Mouse (Mus musculus) liver, embryonic 11.5 days (tissue): ENCODE data around the gene Ubl7. TPM values are rescaled to one million over a fixed set of nuclear protein-coding genes. Genes with fewer than 3 reads are reported as not detected.

Source experiments
- ATAC-seq: fragments of 200-750 bp; cut with Nextera tagmentation; replicated peaks from 2 replicates; pipeline ENCODE4 v1.8.0; 2017; ENCODE audit warnings: moderate number of reproducible peaks, mild to moderate bottlenecking, moderate TSS enrichment, moderate library complexity; ENCODE audit not compliant: low FRiP score
- DNase-seq: peaks from one replicate; pipeline ENCODE4 v3.0.0-alpha.2; 2017; ENCODE audit warnings: low spot score
- H3K27ac ChIP-seq: fragments of 300-500 bp; sonication (generic); 2 replicates; pipeline ENCODE4 v1.5.1; 2014; ENCODE audit warnings: mild to moderate bottlenecking, low read depth, low read length, control low read depth
- H3K27me3 ChIP-seq: fragments of 300-500 bp; sonication (generic); replicated peaks from 2 replicates; pipeline ENCODE4 v1.6.1; 2014; ENCODE audit warnings: low read length, mixed read lengths; ENCODE audit not compliant: control insufficient read depth, insufficient read depth
- H3K36me3 ChIP-seq: fragments of 300-500 bp; sonication (generic); 2 replicates; pipeline ENCODE4 v1.6.1; 2014; ENCODE audit warnings: mild to moderate bottlenecking, low read length, moderate library complexity, mixed read lengths; ENCODE audit not compliant: control insufficient read depth, insufficient read depth
- H3K4me1 ChIP-seq: fragments of 300-500 bp; sonication (generic); replicated peaks from 2 replicates; pipeline ENCODE4 v1.6.1; 2014; ENCODE audit warnings: low read length, mixed read lengths; ENCODE audit not compliant: control insufficient read depth, insufficient read depth
- H3K4me2 ChIP-seq: fragments of 300-500 bp; sonication (generic); 2 replicates; pipeline ENCODE4 v1.6.1; 2014; ENCODE audit warnings: mild to moderate bottlenecking, control low read depth, moderate library complexity
- H3K4me3 ChIP-seq: fragments of 300-500 bp; sonication (generic); 2 replicates; pipeline ENCODE4 v1.5.1; 2014; ENCODE audit warnings: low read depth, low read length, control low read depth
- H3K9ac ChIP-seq: fragments of 300-500 bp; sonication (generic); 2 replicates; pipeline ENCODE4 v1.6.1; 2014; ENCODE audit warnings: low read depth, low read length, control low read depth
- H3K9me3 ChIP-seq: fragments of 300-500 bp; sonication (generic); 2 replicates; pipeline ENCODE4 v1.6.1; 2016; ENCODE audit warnings: low read length, inconsistent platforms, mixed read lengths; ENCODE audit not compliant: control insufficient read depth
- WGBS: fragments of 180-500 bp; shearing (Covaris S2); extraction: QIAGEN DNeasy Blood & Tissue Kit; methylation state at CpG from one replicate; pipeline ENCODE4 v1.1.7; 2014; 5-methylcytosine and 5-hydroxymethylcytosine counted together
- polyA plus RNA-seq: library from polyadenylated mRNA; unstranded; fragments of >200 nt; fragmentation: Nextera tagmentation; extraction: Ambion mirVana; gene quantifications from 2 replicates; pipeline ENCODE4 v1.2.1, GENCODE M21; 2014

Ubl7 gene
- polyA plus RNA-seq, 1 experiment from 2014 or later, result 92.3 TPM

DNA sequence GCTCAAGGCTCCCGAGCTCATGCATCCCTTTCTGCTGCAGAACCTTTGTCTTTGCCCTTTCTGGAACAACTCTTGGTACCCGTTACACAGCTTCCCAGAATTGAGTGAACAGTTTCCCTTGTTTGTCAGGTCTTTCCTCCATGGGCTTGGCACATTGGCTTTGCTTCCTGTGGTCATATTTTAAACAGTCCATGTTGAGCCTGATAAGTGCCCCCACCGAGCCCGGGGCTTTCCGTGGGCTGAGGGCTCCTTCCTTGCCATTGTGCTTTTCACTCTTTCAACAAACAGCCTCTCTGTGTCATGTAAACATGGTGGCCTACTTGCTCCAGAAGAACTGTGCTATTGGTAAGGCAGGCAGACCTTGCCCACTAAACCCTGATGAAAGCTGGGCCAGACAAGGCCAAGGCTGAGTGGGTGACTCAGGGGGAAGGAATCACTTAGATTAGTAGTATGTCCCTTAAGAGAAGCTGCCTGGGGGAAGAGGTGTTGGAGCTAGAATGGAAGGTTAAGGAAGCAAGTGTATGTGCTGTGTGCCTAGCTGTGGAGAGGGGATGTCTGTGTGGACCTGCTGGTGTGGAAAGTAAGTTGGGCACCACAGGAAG lies 20.5 kb downstream of the Ubl7 start:
- ATAC-seq, result no peak
- Histone ChIP-seq H3K36me3 (no peaks in the 10 kb centered on the region; the same call in 1 of the 2 replicates), H3K27ac (no peak overlapping the region), H3K4me1 (no peaks in the 10 kb centered on the region; the same call in 1 of the 2 replicates), H3K4me3 (no peak overlapping the region), H3K4me2 (no peak overlapping the region), H3K9ac (no peak overlapping the region), H3K27me3 (no peaks in the 10 kb centered on the region; the same call in 1 of the 2 replicates), H3K9me3 (no peaks in the 10 kb centered on the region)
- WGBS, result 51% methylated on average over 5 of the region's 5 CpGs
- DNase-seq, result no peak

DNA sequence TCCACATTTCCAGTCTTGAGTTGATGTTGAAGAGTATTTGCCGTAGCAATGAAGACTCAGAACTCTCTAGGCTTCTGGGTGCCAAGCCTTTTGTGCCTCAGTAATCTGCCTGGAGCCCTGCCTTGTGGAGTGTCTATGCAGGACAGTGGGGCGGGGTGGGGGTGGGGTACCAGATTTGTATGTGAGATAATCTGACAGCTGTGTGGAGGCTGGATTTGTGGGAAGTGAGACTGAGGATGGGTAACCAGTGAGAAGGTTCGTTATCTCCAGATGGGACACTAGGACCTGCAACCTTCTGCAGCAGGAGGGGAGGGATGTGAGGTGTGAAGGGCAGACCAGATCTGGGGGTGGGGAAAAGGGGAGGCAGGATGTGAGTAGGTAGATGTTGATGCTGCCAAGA lies 21.5 kb downstream of the Ubl7 start:
- Histone ChIP-seq H3K4me1 (no peaks in the 10 kb centered on the region; the same call in 1 of the 2 replicates), H3K36me3 (no peaks in the 10 kb centered on the region), H3K4me2 (no peak overlapping the region), H3K9me3 (no peaks in the 10 kb centered on the region), H3K9ac (no peak overlapping the region), H3K27ac (no peak overlapping the region), H3K27me3 (peaks cover 3% of the 10 kb centered on the region), H3K4me3 (no peak overlapping the region)
- ATAC-seq (no peak), DNase-seq (no peak)
- 70% methylated on average over 3 of the region's 3 CpGs for WGBS

DNA sequence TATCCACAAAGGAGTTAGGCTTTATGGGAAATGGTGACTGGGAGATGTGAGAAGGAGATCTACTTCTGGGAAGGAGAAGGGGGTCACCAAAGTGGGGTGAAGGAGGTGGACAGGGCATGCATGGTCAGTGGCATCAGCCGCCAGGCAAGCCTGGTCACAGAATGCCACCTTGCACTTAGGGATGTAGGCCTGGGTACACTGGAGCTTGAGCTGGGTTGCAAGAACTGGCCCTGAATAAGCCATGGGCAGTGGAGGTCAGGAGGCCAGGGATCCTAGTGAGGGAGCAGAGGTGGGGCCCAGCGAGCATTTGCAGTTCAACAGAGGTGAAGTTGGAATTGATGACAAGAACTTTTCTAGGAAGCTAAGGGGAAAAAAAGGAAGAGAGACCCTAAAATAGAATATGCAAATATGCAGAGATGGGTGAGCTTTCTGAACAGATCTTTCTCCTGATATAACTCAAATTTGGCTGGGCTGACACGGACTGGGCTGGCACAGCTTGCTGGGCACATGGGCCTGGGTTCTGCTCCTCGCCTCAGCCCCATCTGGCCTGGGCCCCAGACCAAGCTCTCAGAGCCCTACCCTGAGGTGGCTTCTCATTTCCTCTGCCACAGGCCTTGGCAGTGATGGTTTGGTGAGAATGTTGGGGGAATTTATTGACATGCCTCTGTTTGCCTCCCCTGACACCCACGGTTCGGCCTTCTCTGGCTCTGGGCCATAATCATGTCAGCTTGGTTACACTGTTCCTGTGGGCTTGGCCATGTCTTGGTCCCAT lies 22.2 kb downstream of the Ubl7 start:
- H3K4me2 ChIP-seq, result no peak overlapping the region
- DNase-seq, result no peak
- no peaks in the 10 kb centered on the region; the same call in 1 of the 2 replicates for H3K4me1 ChIP-seq
- no peak overlapping the region for H3K9ac ChIP-seq
- peaks cover 7% of the 10 kb centered on the region for H3K27me3 ChIP-seq
- ATAC-seq, result no peak
- H3K4me3 ChIP-seq, result no peak overlapping the region
- H3K27ac ChIP-seq, result no peak overlapping the region
- 75% methylated on average over 6 of the region's 6 CpGs for WGBS
- no peaks in the 10 kb centered on the region for H3K36me3 ChIP-seq
- no peaks in the 10 kb centered on the region for H3K9me3 ChIP-seq

DNA sequence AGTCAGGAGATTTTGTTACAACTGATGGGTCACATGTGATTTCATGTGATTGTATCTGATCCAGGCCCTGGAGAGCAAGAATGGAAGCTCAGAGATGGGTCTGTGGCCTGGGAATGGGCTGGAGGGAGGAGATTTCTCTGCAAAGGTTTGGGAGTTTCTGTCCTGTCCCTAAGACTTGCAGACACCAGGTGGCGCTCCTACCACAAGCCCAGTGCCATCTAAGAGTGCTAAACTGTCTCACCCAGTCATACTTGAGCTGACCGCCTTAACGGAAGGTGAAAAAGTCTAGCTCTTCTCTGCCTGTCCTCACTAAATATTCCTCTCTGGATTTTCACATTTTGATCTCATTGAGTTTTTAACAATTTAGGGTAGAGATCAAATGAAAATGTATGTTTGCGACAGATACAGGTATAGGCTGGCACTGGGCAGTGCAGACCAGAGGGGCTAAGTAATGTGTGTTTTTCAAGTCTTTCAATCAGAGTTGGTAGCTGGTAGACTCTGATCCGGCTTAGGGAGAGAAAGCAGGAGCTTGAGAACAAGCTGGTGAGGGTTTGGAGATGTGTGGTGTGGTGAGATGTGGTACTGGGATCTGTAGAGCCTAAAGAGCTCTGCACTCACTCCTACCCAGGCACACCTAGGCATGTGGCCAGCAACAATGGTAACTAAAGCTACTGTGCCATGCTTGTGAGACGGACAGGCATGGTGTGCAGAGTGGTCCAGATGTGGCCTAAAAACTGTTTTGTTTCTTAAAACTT lies 25.1 kb downstream of the Ubl7 start:
- Histone ChIP-seq H3K4me1 (peaks cover 3% of the 10 kb centered on the region), H3K36me3 (no peaks in the 10 kb centered on the region), H3K4me3 (no peak overlapping the region), H3K4me2 (no peak overlapping the region), H3K27me3 (peaks cover 34% of the 10 kb centered on the region), H3K9ac (no peak overlapping the region), H3K27ac (no peak overlapping the region), H3K9me3 (no peaks in the 10 kb centered on the region)
- DNase-seq, result no peak
- WGBS, result 36% methylated on average over 6 of the region's 6 CpGs
- ATAC-seq, result no peak

DNA sequence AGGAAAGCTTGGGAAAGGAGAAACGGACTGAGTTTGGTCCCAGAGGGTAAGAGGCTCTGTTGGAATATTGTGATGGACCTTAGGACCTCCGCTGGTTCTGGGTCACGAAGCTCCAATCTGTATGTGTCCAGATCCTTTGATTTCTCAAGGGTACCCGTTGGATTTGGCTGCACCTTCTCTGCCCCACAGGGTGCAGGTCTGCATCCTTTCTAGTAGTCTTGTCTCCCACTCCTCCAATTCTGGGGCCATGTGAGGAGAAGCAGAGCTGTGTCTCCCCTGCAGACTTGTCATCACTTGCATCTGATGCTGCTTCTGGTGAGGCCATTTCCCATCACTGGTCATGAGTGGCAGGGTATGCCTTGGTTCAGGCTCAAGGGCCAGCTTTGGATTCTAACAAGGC lies 26.4 kb downstream of the Ubl7 start:
- DNase-seq (no peak), ATAC-seq (no peak)
- H3K27ac ChIP-seq, result no peak overlapping the region
- no peak overlapping the region for H3K9ac ChIP-seq
- no peaks in the 10 kb centered on the region for H3K36me3 ChIP-seq
- WGBS, result 82% methylated on average over 4 of the region's 4 CpGs
- peaks cover 4% of the 10 kb centered on the region for H3K4me1 ChIP-seq
- H3K9me3 ChIP-seq, result no peaks in the 10 kb centered on the region
- peaks cover 47% of the 10 kb centered on the region for H3K27me3 ChIP-seq
- H3K4me3 ChIP-seq, result no peak overlapping the region
- no peak overlapping the region for H3K4me2 ChIP-seq

DNA sequence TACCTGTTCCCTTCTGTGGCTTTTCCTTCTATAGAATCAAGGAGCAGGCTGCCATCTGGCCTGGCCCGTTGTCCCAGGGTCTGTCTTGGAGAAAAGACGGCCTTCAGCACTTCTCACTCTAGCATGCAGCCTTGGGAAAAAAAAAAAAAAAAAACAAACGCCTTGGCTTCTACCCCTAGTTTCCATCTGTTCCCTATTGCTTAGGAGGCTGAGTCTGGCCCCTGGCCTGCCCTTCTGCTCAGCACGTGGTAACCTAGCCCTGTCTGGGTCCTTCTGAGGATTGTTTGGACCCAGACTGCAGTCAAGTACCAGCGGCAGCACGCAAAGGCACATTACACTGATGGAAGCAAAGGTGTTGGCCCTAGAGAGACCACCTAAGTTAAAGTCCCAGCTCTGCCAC lies 26.9 kb downstream of the Ubl7 start:
- Histone ChIP-seq H3K27ac (no peak overlapping the region), H3K4me2 (no peak overlapping the region), H3K4me1 (peaks cover 4% of the 10 kb centered on the region), H3K9me3 (no peaks in the 10 kb centered on the region), H3K4me3 (no peak overlapping the region), H3K36me3 (no peaks in the 10 kb centered on the region), H3K9ac (no peak overlapping the region), H3K27me3 (peaks cover 52% of the 10 kb centered on the region)
- WGBS, result 51% methylated on average over 6 of the region's 6 CpGs
- no peak for DNase-seq
- no peak for ATAC-seq

DNA sequence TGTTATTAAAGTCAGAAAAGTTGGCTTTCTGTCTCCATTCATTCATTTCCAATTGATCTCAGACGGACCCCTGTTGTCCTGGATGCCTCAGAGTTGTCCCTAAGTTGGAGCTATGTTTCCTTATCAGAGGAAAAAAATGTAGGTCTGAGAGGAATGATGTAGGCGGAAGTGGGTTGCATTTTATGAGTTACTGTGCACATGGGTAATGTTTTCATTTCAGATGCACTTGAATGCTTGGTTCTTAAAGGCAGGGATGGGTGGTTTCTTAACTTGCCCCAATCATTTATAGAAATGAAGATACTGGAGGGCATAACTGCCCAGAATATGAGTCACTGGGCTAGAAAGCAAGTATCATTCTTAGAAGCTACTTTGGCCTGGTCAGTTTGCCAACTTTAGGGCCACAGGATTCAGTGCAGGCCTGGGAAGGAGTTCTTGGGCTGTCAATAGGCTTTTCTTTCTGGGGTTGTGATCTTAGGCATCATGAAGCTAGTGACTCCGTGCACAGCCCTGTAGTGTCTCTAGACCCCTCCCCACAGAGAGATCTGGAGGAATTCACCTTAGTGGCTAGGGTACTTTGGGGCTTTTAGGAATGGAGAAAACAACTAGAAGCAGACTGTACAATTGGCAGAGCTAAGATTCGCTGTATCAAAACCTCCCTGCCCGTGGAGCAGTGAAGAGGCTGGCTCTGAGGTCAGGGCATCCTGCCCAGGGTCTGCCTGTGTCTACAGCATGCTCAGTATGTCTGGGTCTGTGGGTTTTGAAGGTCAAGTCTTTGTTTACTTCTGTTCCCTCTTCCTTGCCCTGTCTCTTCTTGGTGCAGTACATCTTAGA lies 27.7 kb downstream of the Ubl7 start:
- H3K9me3 ChIP-seq, result no peaks in the 10 kb centered on the region
- H3K4me2 ChIP-seq, result no peak overlapping the region
- ATAC-seq (no peak), DNase-seq (no peak)
- 69% methylated on average over 5 of the region's 5 CpGs for WGBS
- H3K27ac ChIP-seq, result no peak overlapping the region
- no peak overlapping the region for H3K4me3 ChIP-seq
- peaks cover 4% of the 10 kb centered on the region for H3K4me1 ChIP-seq
- H3K27me3 ChIP-seq, result peaks cover 60% of the 10 kb centered on the region
- H3K9ac ChIP-seq, result no peak overlapping the region
- H3K36me3 ChIP-seq, result no peaks in the 10 kb centered on the region
